Mouse (Mus musculus) stomach, postnatal 0 days (tissue): Measurements from ENCODE around the gene Hfe. TPM values are rescaled to one million over a fixed set of nuclear protein-coding genes. Genes with fewer than 3 reads are reported as not detected.
"Not testable (repeated sequence)": the region's sequence is repeated elsewhere in the genome, so short reads cannot be mapped to it uniquely, and the experiment has no call there.

Experiments used
- ATAC-seq: fragments of 200-750 bp; cut with Nextera tagmentation; 2 replicates; pipeline ENCODE4 v1.8.0; 2017; ENCODE audit not compliant: low FRiP score, low TSS enrichment
- DNase-seq: peaks from one replicate; pipeline ENCODE4 v3.0.0-alpha.2; 2016; ENCODE audit warnings: low spot score
- H3K27ac ChIP-seq: fragments of 300-500 bp; sonication (generic); replicated peaks from 2 replicates; pipeline ENCODE4 v1.5.1; 2014; ENCODE audit warnings: mild to moderate bottlenecking, control low read depth
- H3K27me3 ChIP-seq: fragments of 300-500 bp; sonication (generic); 2 replicates; pipeline ENCODE4 v1.6.1; 2014; ENCODE audit warnings: low read length; ENCODE audit not compliant: control insufficient read depth, insufficient read depth
- H3K36me3 ChIP-seq: fragments of 300-500 bp; sonication (generic); 2 replicates; pipeline ENCODE4 v1.6.1; 2014; ENCODE audit warnings: low read length, mixed read lengths; ENCODE audit not compliant: control insufficient read depth, insufficient read depth
- H3K4me1 ChIP-seq: fragments of 300-500 bp; sonication (generic); replicated peaks from 2 replicates; pipeline ENCODE4 v1.6.1; 2014; ENCODE audit warnings: antibody characterized with exemption; ENCODE audit not compliant: control insufficient read depth, insufficient read depth
- H3K4me2 ChIP-seq: fragments of 300-500 bp; sonication (generic); replicated peaks from 2 replicates; pipeline ENCODE4 v1.6.1; 2014; ENCODE audit warnings: low read depth, mild to moderate bottlenecking, control low read depth, moderate library complexity
- H3K4me3 ChIP-seq: fragments of 300-500 bp; sonication (generic); 2 replicates; pipeline ENCODE4 v1.5.1; 2014; ENCODE audit warnings: low read depth, low read length, control low read depth
- H3K9ac ChIP-seq: fragments of 300-500 bp; sonication (generic); 2 replicates; pipeline ENCODE4 v1.6.1; 2014; ENCODE audit warnings: mild to moderate bottlenecking, low read length, control low read depth, mixed read lengths
- H3K9me3 ChIP-seq: fragments of 300-500 bp; sonication (generic); 2 replicates; pipeline ENCODE4 v1.6.1; 2016; ENCODE audit warnings: low read length; ENCODE audit not compliant: control insufficient read depth
- CTCF ChIP-seq: IDR thresholded peaks from 2 replicates; pipeline ENCODE4 v1.5.1; 2016; ENCODE audit warnings: antibody characterized with exemption, low read depth, mild to moderate bottlenecking, moderate library complexity
- EP300 ChIP-seq: optimal IDR thresholded peaks from 2 replicates; pipeline ENCODE3; 2016; ENCODE audit warnings: antibody characterized with exemption
- WGBS: fragments of 180-500 bp; shearing (Covaris S2); extraction: QIAGEN DNeasy Blood & Tissue Kit; methylation state at CpG from one replicate; pipeline ENCODE4 v1.1.7; 2014; 5-methylcytosine and 5-hydroxymethylcytosine counted together
- microRNA-seq: library from miRNA; unstranded; fragments of <30 nt; microRNA quantifications from one replicate; pipeline ENCODE4, GENCODE M21; 2016
- polyA plus RNA-seq: library from polyadenylated mRNA; unstranded; fragments of >200 nt; fragmentation: Nextera tagmentation; extraction: Ambion mirVana; gene quantifications from 2 replicates; pipeline ENCODE4 v1.2.1, GENCODE M21; 2015

The Hfe gene
- polyA plus RNA-seq, 1 experiment from 2014 or later: 12.9 TPM

DNA sequence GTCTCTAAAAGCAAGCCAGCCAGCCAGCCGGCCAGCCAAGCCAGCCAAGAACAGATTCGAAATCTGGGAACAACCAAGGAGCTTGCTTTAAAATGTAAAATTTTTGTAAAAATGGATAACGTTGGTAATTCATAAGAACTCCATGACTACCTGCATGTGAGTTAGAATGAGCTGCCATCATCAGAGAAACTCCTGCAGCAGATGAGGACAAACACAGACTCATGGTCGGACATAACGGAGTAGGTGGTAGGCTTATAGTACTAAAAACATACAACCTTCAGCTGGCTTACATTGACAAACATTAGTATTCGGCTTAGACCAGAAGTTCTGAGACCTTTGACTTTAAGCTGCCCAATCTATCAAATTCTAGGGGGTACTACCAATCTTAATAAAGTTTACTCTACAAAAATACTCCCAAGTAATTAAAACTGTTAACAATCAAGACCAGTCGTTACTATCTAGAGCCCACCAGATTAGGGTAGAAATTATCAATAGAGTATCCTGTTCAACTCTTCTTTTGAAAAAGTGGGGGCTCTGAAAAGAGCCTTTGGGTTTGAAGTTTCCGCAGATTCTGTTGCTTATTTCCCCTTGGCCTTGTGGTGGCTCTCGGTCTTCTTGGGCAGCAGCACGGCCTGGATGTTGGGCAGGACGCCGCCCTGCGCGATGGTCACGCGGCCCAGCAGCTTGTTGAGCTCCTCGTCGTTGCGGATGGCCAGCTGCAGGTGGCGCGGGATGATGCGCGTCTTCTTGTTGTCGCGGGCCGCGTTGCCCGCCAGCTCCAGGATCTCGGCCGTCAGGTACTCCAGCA, 27.5 kb downstream of the Hfe start:
- Histone ChIP-seq H3K4me3 (peak overlapping the region; percentile 30), H3K27ac (peak overlapping the region; percentile 93), H3K4me2 (peak overlapping the region; percentile 52), H3K9ac (peak overlapping the region; percentile 68)
- 12% methylated on average over 11 of the region's 30 CpGs for WGBS
- H3K36me3 ChIP-seq, H3K4me1 ChIP-seq, DNase-seq, H3K9me3 ChIP-seq, H3K27me3 ChIP-seq: not testable (repeated sequence)
- ATAC-seq: peak; percentile 41
- peak; percentile 22; the same call in 1 of the 2 replicates for TF ChIP-seq CTCF

DNA sequence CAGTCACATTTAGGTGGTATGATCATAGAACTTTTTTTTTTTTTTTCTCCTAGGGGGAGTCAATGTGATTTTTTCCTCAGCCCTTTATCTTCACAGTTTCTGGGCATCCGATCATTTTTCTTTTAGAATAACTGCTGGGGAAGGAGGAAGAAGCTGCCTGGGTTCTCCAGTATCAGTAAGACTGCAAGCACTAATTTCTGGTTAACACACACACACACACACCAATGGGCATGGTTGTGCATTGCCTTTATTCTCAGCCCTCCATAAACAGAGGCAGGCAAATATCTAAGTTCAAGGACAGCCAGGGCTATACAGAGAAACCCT, 28.1 kb downstream of the Hfe start:
- H3K27me3 ChIP-seq: no peaks in the 10 kb centered on the region
- no peaks in the 10 kb centered on the region for H3K9me3 ChIP-seq
- H3K4me3 ChIP-seq: peak overlapping the region; percentile 30
- no peak for ATAC-seq
- H3K27ac ChIP-seq: peak overlapping the region; percentile 93; the same call in 1 of the 2 replicates
- no peak for DNase-seq
- peaks cover 3% of the 10 kb centered on the region; the same call in 1 of the 2 replicates for H3K4me1 ChIP-seq
- WGBS: 27% methylated on average over 1 of the region's 1 CpGs
- TF ChIP-seq CTCF: no peak
- no peak for TF ChIP-seq EP300
- H3K36me3 ChIP-seq: no peaks in the 10 kb centered on the region
- peak overlapping the region; percentile 52 for H3K4me2 ChIP-seq
- peak overlapping the region; percentile 51; the same call in 1 of the 2 replicates for H3K9ac ChIP-seq

DNA sequence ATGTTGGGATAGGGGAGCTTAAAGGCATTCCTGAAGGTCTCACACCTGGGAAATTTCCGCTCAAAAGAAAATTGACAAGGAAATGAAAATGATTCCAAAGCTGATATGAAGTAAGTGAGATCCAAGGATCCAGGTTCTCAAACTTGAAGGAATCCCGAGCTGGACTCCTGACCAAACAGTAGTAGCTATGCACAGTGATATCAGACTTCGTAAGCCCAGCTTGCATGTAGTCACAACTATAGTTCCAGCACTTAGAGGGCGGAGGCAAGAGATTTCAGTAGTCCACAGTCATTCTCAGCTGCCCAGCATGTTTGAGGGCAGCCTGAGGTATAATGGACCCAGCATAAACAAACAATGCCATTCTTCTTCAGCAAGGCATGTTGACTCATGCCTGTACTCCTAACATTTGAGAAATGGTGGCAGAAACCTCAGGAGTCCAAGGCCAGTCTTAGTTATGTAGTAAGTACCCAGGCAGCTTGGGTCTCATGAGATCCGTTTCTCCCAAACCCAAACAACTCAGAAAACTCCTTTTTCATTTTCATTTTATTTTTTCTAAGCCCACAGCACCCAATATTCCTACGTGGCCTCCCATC, 28.6 kb downstream of the Hfe start:
- ATAC-seq (no peak), DNase-seq (no peak)
- no peaks in the 10 kb centered on the region for H3K27me3 ChIP-seq
- WGBS: 58% methylated on average over 6 of the region's 6 CpGs
- H3K4me1 ChIP-seq: peaks cover 3% of the 10 kb centered on the region; the same call in 1 of the 2 replicates
- no peak overlapping the region for H3K9ac ChIP-seq
- no peak overlapping the region for H3K27ac ChIP-seq
- no peaks in the 10 kb centered on the region for H3K9me3 ChIP-seq
- no peak overlapping the region for H3K4me2 ChIP-seq
- TF ChIP-seq CTCF: no peak
- no peak for TF ChIP-seq EP300
- no peaks in the 10 kb centered on the region for H3K36me3 ChIP-seq
- H3K4me3 ChIP-seq: no peak overlapping the region

DNA sequence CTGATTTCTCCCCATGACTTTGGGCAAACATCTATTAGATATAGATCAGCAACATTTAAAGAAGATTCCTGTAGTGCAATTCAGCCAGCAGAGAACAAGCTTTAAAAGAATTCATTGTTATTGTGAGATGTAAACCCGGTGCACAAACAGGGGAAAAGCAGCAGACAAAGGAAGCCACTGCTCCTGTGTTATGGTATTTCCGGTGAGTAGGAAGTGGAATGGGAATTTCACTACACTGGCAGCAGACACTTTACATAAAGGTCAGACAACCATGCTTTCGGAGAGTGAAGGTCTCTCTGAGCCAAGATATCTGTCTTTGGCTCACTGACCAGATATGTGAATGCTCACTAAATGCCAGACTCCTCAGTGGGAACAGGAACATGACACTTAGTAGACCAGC, 48.1 kb downstream of the Hfe start:
- no peak for DNase-seq
- no peak for TF ChIP-seq EP300
- no peak for TF ChIP-seq CTCF
- no peak overlapping the region for H3K9ac ChIP-seq
- WGBS: 54% methylated on average over 3 of the region's 3 CpGs
- no peak overlapping the region for H3K4me2 ChIP-seq
- no peak overlapping the region for H3K27ac ChIP-seq
- H3K4me3 ChIP-seq: no peak overlapping the region
- no peak for ATAC-seq
- no peaks in the 10 kb centered on the region for H3K27me3 ChIP-seq
- no peaks in the 10 kb centered on the region for H3K36me3 ChIP-seq
- no peaks in the 10 kb centered on the region for H3K4me1 ChIP-seq
- H3K9me3 ChIP-seq: no peaks in the 10 kb centered on the region

DNA sequence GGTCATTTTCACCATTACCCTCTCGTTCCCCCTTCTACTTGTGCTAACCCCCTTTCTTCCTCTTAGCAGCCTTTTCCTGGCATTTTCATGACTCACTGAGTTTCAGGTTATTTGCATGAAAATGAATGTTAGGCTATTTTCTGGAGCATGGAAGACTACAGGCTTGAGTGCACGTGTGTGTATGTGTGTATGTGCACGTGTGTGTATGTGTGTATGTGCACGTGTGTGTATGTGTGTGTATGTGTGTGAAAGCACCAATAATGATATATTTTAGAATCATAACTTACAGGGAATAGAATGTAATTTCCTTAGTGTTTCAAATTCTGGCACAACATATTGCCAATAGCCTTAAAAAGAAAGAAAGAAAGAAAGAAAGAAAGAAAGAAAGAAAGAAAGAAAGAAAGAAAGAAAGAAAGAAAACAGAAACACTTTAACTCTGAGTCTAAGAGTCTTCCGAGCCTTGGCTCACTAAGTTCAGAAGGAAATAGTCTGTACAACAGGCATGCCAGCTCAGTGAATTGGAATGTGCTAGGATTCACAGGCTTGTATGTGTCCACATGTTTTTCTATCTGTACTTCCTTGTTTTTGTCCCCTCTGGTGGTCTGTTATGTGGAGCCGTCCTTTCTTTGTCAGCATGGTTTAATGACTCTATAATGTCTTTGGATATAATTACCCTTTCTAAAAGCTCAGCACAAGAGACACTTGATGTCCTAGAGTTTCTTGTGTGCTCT, 50.9 kb downstream of the Hfe start:
- no peak for DNase-seq
- Histone ChIP-seq H3K4me2 (no peak overlapping the region), H3K4me1 (no peaks in the 10 kb centered on the region), H3K9me3 (no peaks in the 10 kb centered on the region), H3K4me3 (no peak overlapping the region), H3K9ac (no peak overlapping the region), H3K27me3 (no peaks in the 10 kb centered on the region), H3K36me3 (no peaks in the 10 kb centered on the region), H3K27ac (no peak overlapping the region)
- ATAC-seq: no peak
- TF ChIP-seq EP300 (no peak), CTCF (no peak)
- 52% methylated on average over 6 of the region's 6 CpGs for WGBS

Small RNAs within 50 kb of the gene (microRNA-seq; reads per million reads assigned to microRNA genes)
- gene Gm44314 (not detected), gene Gm44350 (not detected), gene Gm44484 (not detected)

Other genes with a start within 250 kb of the Hfe start
- gene Btn1a1, start 245.0 kb downstream of the Hfe start, polyA plus RNA-seq: 0.05 TPM in 1 of 2 replicates, not detected in the other
- 0.04 and 0.07 TPM in 2 replicates for gene Btn2a2, start 222.0 kb downstream of the Hfe start, polyA plus RNA-seq
- 13.7 and 18.3 TPM in 2 replicates for gene Hist1h4h, start 179.8 kb downstream of the Hfe start, polyA plus RNA-seq
- 4.5 and 8.9 TPM in 2 replicates for gene Hist1h2af, start 176.9 kb downstream of the Hfe start, polyA plus RNA-seq
- 2.3 and 3.4 TPM in 2 replicates for gene Hist1h3g, start 175.4 kb downstream of the Hfe start, polyA plus RNA-seq
- gene Hist1h2bh, start 167.5 kb downstream of the Hfe start, polyA plus RNA-seq: 0.30 and 0.62 TPM in 2 replicates
- gene Hist1h3f, start 166.8 kb downstream of the Hfe start, polyA plus RNA-seq: 0.51 and 0.78 TPM in 2 replicates
- gene Hist1h4f, start 159.2 kb downstream of the Hfe start, polyA plus RNA-seq: 0.38 TPM in 1 of 2 replicates, not detected in the other
- 0.22 and 0.34 TPM in 2 replicates for gene Hist1h1d, start 157.6 kb downstream of the Hfe start, polyA plus RNA-seq
- gene Hist1h3e, start 148.5 kb downstream of the Hfe start, polyA plus RNA-seq: 1.6 and 3.3 TPM in 2 replicates
- 15.3 and 29.5 TPM in 2 replicates for gene Hist1h2ae, start 139.6 kb downstream of the Hfe start, polyA plus RNA-seq
- gene Hist1h2bg, start 139.5 kb downstream of the Hfe start, polyA plus RNA-seq: 4.9 and 10.5 TPM in 2 replicates
- 1.1 and 3.2 TPM in 2 replicates for gene Hist1h2bf, start 136.7 kb downstream of the Hfe start, polyA plus RNA-seq
- 0.67 and 0.79 TPM in 2 replicates for gene Hist1h2ad, start 136.5 kb downstream of the Hfe start, polyA plus RNA-seq
- 1.7 and 4.2 TPM in 2 replicates for gene Hist1h3d, start 135.1 kb downstream of the Hfe start, polyA plus RNA-seq
- 32.0 and 48.7 TPM in 2 replicates for gene Hist1h4d, start 129.3 kb downstream of the Hfe start, polyA plus RNA-seq
- 0.64 and 0.73 TPM in 2 replicates for gene Hist1h2be, start 89.7 kb downstream of the Hfe start, polyA plus RNA-seq
- gene Hist1h1e, start 88.3 kb downstream of the Hfe start, polyA plus RNA-seq: 5.9 and 9.1 TPM in 2 replicates
- gene Hist1h2ac, start 26.9 kb downstream of the Hfe start, polyA plus RNA-seq: 0.57 and 0.74 TPM in 2 replicates
- gene Hist1h2bc, start 26.7 kb downstream of the Hfe start, polyA plus RNA-seq: 105 and 115 TPM in 2 replicates
- gene Hist1h1t, start 15.0 kb downstream of the Hfe start, polyA plus RNA-seq: not detected in 2 replicates
- gene Hist1h4c, start 12.4 kb downstream of the Hfe start, polyA plus RNA-seq: 2.1 and 3.2 TPM in 2 replicates
- 96.1 and 104 TPM in 2 replicates for gene Hist1h1c, start 28.0 kb upstream of the Hfe start, polyA plus RNA-seq
- gene Hist1h3c, start 34.7 kb upstream of the Hfe start, polyA plus RNA-seq: 1.2 and 1.8 TPM in 2 replicates
- 0.40 and 0.91 TPM in 2 replicates for gene Hist1h2bb, start 35.9 kb upstream of the Hfe start, polyA plus RNA-seq
- 7.3 and 15.7 TPM in 2 replicates for gene Hist1h2ab, start 40.3 kb upstream of the Hfe start, polyA plus RNA-seq
- 3.9 and 6.7 TPM in 2 replicates for gene Hist1h3b, start 41.4 kb upstream of the Hfe start, polyA plus RNA-seq
- 0.46 and 2.0 TPM in 2 replicates for gene Hist1h4b, start 46.2 kb upstream of the Hfe start, polyA plus RNA-seq
- gene Hist1h4a, start 50.4 kb upstream of the Hfe start, polyA plus RNA-seq: 0.34 and 0.80 TPM in 2 replicates
- 1.9 and 3.7 TPM in 2 replicates for gene Hist1h3a, start 51.5 kb upstream of the Hfe start, polyA plus RNA-seq
- 0.64 and 1.4 TPM in 2 replicates for gene Hist1h1a, start 52.8 kb upstream of the Hfe start, polyA plus RNA-seq
- gene Trim38, start 59.1 kb upstream of the Hfe start, polyA plus RNA-seq: 0.18 and 0.29 TPM in 2 replicates
- 0.59 and 0.61 TPM in 2 replicates for gene Slc17a2, start 96.1 kb upstream of the Hfe start, polyA plus RNA-seq
- gene Slc17a3, start 128.6 kb upstream of the Hfe start, polyA plus RNA-seq: not detected in 2 replicates
- not detected in 2 replicates for gene Slc17a1, start 156.9 kb upstream of the Hfe start, polyA plus RNA-seq
- gene Slc17a4, start 204.2 kb upstream of the Hfe start, polyA plus RNA-seq: 0.07 and 0.21 TPM in 2 replicates
- not detected in 2 replicates for gene Hist1h2ba, start 223.3 kb upstream of the Hfe start, polyA plus RNA-seq
- gene Hist1h2aa, start 223.6 kb upstream of the Hfe start, polyA plus RNA-seq: not detected in 2 replicates